Mouse (Mus musculus): ENCODE data around the gene Rhbdf1.

GRCm38 (mm10) chr11:32190603-32191110 is 31.4 kb downstream of the Rhbdf1 start:
- TF ChIP-seq POLR2A (IDR thresholded peaks at IDR 0.05; ENCODE audit: borderline replicate concordance, low read depth, low read length), result no peak
- TF ChIP-seq CTCF (IDR thresholded peaks at IDR 0.05; ENCODE audit: low read depth, low read length), result no peak

Measured in bone marrow macrophage, adult 2 months (primary cell).